Mouse (Mus musculus): ENCODE measurements around the gene Fbxl15.

DNA sequence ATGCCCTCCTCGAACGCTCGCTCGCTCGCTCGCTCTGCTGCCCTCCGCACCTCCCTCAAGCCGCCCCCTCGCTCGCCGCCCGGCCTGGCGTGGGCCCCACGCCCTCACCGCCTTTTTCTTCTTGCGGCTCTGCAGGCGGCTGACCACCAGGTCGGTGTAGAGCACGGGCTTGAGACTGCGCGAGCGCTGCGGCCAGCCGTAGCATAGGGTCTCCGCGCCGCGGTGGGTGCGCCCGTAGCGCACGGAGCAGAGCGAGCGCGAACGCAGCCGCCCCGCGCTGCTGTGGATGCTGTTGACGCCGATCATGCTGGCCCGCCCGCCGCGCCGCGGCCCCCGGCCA, 10.5 kb upstream of the Fbxl15 start:
- TF ChIP-seq CTCF (IDR thresholded peaks at IDR 0.05; ENCODE audit: borderline replicate concordance, insufficient read depth, low read length): no peak
- no peak for TF ChIP-seq POLR2A (IDR thresholded peaks at IDR 0.05; ENCODE audit: low read depth, low read length)

Measured in embryonic fibroblast, embryonic 13.5 days (primary cell).